Mouse (Mus musculus) urinary bladder, postnatal 25 days (tissue): ENCODE measurements around the gene 4930596D02Rik.

Experiments used
- DNase-seq: peaks from one replicate; pipeline ENCODE4 v3.0.0; 2022; ENCODE audit warnings: low spot score

Gene 4930596D02Rik

DNA sequence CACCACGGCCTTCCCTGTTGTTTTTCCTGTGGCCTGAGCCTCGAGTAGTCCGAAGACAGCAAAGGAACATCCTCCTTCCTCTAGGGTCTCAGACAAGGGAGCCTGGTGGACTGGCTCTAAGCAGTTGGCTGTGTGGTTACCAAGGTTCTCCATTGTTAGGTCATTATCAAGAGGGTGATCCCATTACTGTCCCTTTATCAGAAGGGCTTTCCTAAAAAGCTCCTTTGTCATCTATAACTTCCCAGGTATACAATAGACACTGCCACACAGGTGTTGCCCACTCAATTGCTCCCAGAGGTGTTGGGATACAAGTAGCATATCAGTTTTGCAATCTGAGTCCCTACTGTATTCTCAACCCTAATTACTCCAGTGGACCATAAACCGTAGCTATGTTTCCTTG is at the start of gene 4930596D02Rik:
TSS of gene 4930596D02Rik (minus strand) at position 101 of the 400 bp plus-strand sequence.
- no peak for DNase-seq

DNA sequence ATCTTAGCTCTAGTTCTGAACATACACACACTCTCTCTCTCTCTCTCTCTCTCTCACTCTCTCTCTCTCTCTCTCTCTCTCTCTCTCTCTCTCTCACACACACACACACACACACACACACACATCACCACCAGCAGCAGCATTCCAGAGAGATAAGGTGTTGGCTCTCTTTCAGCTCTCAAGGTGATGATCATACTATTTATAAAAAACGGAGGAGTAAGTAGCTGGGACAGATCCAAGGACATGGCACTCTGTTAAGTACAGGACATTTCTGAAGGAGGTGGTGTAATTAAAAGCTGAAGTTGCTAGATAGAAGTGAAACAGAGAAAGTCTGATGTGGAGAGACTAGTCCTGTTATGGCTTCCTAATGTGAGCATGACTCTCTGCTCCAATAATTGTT is 41.5 kb upstream of the 4930596D02Rik start:
- no peak for DNase-seq

GRCm38 (mm10) chr14:35845271-35845670 is 33.5 kb upstream of the 4930596D02Rik start:
- DNase-seq: no peak

GRCm38 (mm10) chr14:35842111-35842721 is 30.4 kb upstream of the 4930596D02Rik start:
- DNase-seq: no peak

GRCm38 (mm10) chr14:35792656-35793213 is 19.0 kb downstream of the 4930596D02Rik start:
- no peak for DNase-seq

DNA sequence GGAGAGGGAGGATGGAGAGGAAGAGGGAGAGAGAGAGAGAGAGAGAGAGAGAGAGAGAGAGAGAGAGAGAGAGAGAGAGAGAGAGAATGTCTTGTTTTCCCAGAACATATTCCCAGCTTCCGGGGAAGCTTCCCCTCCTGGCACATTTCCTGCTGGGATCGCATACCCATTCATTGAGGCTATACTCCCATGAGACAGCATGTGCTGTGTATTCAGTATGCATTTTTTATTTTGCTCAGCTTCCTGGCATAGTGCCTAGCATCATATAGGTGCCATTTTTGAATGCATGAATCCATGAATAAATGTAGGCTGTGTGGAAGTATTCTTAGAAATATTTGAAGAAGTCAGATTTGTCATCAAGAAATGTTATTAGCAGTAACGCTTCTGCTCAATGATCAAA is 31.7 kb downstream of the 4930596D02Rik start:
- no peak for DNase-seq

- no peak for DNase-seq
These were observed 38.5 kb downstream of the 4930596D02Rik start for GRCm38 (mm10) chr14:35773306-35773705.
